Mouse (Mus musculus): ENCODE results near the gene Prss28. TPM values are rescaled to one million over a fixed set of nuclear protein-coding genes. Genes with fewer than 3 reads are reported as not detected.

Gene Prss28
- polyA plus RNA-seq, 1 experiment = not detected

GRCm38 (mm10) chr17:25282133-25282532, 26.3 kb upstream of the Prss28 start:
- Histone ChIP-seq H3K4me3 (ENCODE audit: insufficient read depth, low read length) (no peak overlapping the region), H3K4me1 (ENCODE audit: control insufficient read depth, insufficient read depth, low read length) (no peaks in the 10 kb centered on the region), H3K27ac (ENCODE audit: insufficient read depth, low read length) (no peak overlapping the region)
- no peak for TF ChIP-seq POLR2A (IDR thresholded peaks at IDR 0.05; ENCODE audit: extremely low read depth, insufficient read depth, low read length)
- no peak for TF ChIP-seq CTCF (IDR thresholded peaks at IDR 0.05; ENCODE audit: extremely low read depth, insufficient read depth, low read length)

- no peak overlapping the region for H3K27ac ChIP-seq (ENCODE audit: insufficient read depth, low read length)
- no peak overlapping the region for H3K4me3 ChIP-seq (ENCODE audit: insufficient read depth, low read length)
- no peaks in the 10 kb centered on the region for H3K4me1 ChIP-seq (ENCODE audit: control insufficient read depth, insufficient read depth, low read length)
- TF ChIP-seq CTCF (IDR thresholded peaks at IDR 0.05; ENCODE audit: extremely low read depth, insufficient read depth, low read length) = peak; percentile 91
- no peak for TF ChIP-seq POLR2A (IDR thresholded peaks at IDR 0.05; ENCODE audit: extremely low read depth, insufficient read depth, low read length)
These were observed 23.4 kb upstream of the Prss28 start for GRCm38 (mm10) chr17:25285033-25285432.

DNA sequence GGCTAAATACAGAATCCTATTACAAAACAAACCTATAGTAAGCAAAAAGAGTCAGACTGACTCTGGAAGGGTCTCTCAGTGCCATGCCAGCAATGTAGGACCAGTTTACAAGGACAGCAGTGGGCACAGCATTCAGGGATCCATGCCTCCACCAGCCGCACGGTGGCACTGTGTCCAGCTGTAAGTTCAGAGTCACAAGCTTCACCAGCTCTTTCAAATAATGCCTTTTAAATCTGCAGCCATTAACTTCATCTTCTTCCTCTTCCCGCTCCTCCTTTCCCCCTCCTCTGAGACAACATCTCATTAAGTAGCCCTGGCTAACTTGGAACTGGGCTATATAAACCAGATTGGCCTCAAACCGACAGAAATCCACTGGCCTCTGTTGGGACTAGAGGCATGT, 19.6 kb upstream of the Prss28 start:
- TF ChIP-seq CTCF (IDR thresholded peaks at IDR 0.05; ENCODE audit: extremely low read depth, insufficient read depth, low read length) = peak; percentile 80
- no peak for TF ChIP-seq POLR2A (IDR thresholded peaks at IDR 0.05; ENCODE audit: extremely low read depth, insufficient read depth, low read length)
- Histone ChIP-seq H3K4me3 (ENCODE audit: insufficient read depth, low read length) (no peak overlapping the region), H3K27ac (ENCODE audit: insufficient read depth, low read length) (no peak overlapping the region), H3K4me1 (ENCODE audit: control insufficient read depth, insufficient read depth, low read length) (no peaks in the 10 kb centered on the region)

GRCm38 (mm10) chr17:25290411-25290810, 18.0 kb upstream of the Prss28 start:
- H3K4me1 ChIP-seq (ENCODE audit: control insufficient read depth, insufficient read depth, low read length) = no peaks in the 10 kb centered on the region
- H3K4me3 ChIP-seq (ENCODE audit: insufficient read depth, low read length) = no peak overlapping the region
- H3K27ac ChIP-seq (ENCODE audit: insufficient read depth, low read length) = no peak overlapping the region
- TF ChIP-seq CTCF (IDR thresholded peaks at IDR 0.05; ENCODE audit: extremely low read depth, insufficient read depth, low read length) = no peak
- TF ChIP-seq POLR2A (IDR thresholded peaks at IDR 0.05; ENCODE audit: extremely low read depth, insufficient read depth, low read length) = no peak

GRCm38 (mm10) chr17:25293495-25293894, 15.0 kb upstream of the Prss28 start:
- Histone ChIP-seq H3K27ac (ENCODE audit: insufficient read depth, low read length) (no peak overlapping the region), H3K4me1 (ENCODE audit: control insufficient read depth, insufficient read depth, low read length) (no peaks in the 10 kb centered on the region), H3K4me3 (ENCODE audit: insufficient read depth, low read length) (no peak overlapping the region)
- TF ChIP-seq POLR2A (IDR thresholded peaks at IDR 0.05; ENCODE audit: extremely low read depth, insufficient read depth, low read length) = no peak

- TF ChIP-seq POLR2A (IDR thresholded peaks at IDR 0.05; ENCODE audit: extremely low read depth, insufficient read depth, low read length) (no peak), CTCF (IDR thresholded peaks at IDR 0.05; ENCODE audit: extremely low read depth, insufficient read depth, low read length) (no peak)
- no peak overlapping the region for H3K27ac ChIP-seq (ENCODE audit: insufficient read depth, low read length)
- H3K4me1 ChIP-seq (ENCODE audit: control insufficient read depth, insufficient read depth, low read length) = no peaks in the 10 kb centered on the region
- no peak overlapping the region for H3K4me3 ChIP-seq (ENCODE audit: insufficient read depth, low read length)
These were observed 14.3 kb upstream of the Prss28 start for GRCm38 (mm10) chr17:25294111-25294510.

DNA sequence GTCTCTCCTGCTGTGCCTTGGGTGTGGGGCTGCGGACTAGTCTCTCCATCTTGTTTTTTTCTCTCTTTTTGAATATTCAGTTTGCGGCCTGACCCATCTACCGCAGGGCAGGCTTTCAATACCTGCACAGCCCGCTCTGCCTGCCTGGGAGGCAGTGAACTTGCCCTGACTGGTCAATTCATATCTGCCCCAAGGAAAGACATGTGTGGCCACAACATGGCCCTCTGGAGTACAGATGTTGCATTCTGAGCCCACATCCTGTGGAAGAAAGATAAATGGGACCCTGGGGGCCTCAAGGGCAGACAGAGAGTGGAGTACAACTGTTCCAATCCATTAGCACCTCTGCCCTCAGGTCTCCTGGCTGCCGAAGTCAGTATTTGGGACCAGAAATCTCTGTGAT, 10.4 kb upstream of the Prss28 start, which contains the start of gene Prss34:
Prss34 (plus strand) TSS at position 301 of the 400 bp plus-strand sequence.
- H3K4me1 ChIP-seq (ENCODE audit: control insufficient read depth, insufficient read depth, low read length) = no peaks in the 10 kb centered on the region
- H3K4me3 ChIP-seq (ENCODE audit: insufficient read depth, low read length) = no peak within 1 kb of the TSS
- no peak for TF ChIP-seq CTCF (IDR thresholded peaks at IDR 0.05; ENCODE audit: extremely low read depth, insufficient read depth, low read length)
- TF ChIP-seq POLR2A (IDR thresholded peaks at IDR 0.05; ENCODE audit: extremely low read depth, insufficient read depth, low read length) = no peak
- no peak within 1 kb of the TSS for H3K27ac ChIP-seq (ENCODE audit: insufficient read depth, low read length)

GRCm38 (mm10) chr17:25318354-25318753, 9.9 kb downstream of the Prss28 start, which contains the start of gene Prss29:
Gene Prss29 (plus strand): TSS chr17:25318654.
- H3K4me1 ChIP-seq (ENCODE audit: control insufficient read depth, insufficient read depth, low read length) = no peaks in the 10 kb centered on the region
- no peak for TF ChIP-seq CTCF (IDR thresholded peaks at IDR 0.05; ENCODE audit: extremely low read depth, insufficient read depth, low read length)
- no peak for TF ChIP-seq POLR2A (IDR thresholded peaks at IDR 0.05; ENCODE audit: extremely low read depth, insufficient read depth, low read length)
- no peak within 1 kb of the TSS for H3K27ac ChIP-seq (ENCODE audit: insufficient read depth, low read length)
- H3K4me3 ChIP-seq (ENCODE audit: insufficient read depth, low read length) = no peak within 1 kb of the TSS

- Histone ChIP-seq H3K4me3 (ENCODE audit: insufficient read depth, low read length) (no peak overlapping the region), H3K27ac (ENCODE audit: insufficient read depth, low read length) (no peak overlapping the region), H3K4me1 (ENCODE audit: control insufficient read depth, insufficient read depth, low read length) (no peaks in the 10 kb centered on the region)
- TF ChIP-seq CTCF (IDR thresholded peaks at IDR 0.05; ENCODE audit: extremely low read depth, insufficient read depth, low read length) (no peak), POLR2A (IDR thresholded peaks at IDR 0.05; ENCODE audit: extremely low read depth, insufficient read depth, low read length) (no peak)
These were observed 12.4 kb downstream of the Prss28 start for GRCm38 (mm10) chr17:25320819-25321218.

DNA sequence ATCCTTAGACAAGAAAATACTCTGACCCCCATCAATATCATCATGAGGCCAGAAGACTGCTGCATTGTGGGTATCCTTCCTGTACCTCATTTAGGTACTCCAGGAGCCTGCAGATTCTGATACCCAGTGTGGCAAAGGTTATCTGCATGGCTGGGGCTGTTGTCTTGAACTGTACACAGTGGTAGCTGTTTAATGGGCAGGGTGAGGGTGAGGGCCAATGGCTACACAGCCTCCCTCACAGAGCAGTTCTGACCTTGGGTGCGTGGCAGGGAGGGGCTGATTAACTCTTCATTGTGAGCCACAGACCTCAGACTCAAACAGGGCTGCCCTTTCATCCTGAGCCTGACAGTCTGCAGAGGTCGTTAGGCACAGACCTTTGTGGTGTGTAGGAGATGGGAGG, 14.5 kb downstream of the Prss28 start:
- Histone ChIP-seq H3K4me3 (ENCODE audit: insufficient read depth, low read length) (no peak overlapping the region), H3K27ac (ENCODE audit: insufficient read depth, low read length) (no peak overlapping the region), H3K4me1 (ENCODE audit: control insufficient read depth, insufficient read depth, low read length) (no peaks in the 10 kb centered on the region)
- TF ChIP-seq POLR2A (IDR thresholded peaks at IDR 0.05; ENCODE audit: extremely low read depth, insufficient read depth, low read length) = no peak

DNA sequence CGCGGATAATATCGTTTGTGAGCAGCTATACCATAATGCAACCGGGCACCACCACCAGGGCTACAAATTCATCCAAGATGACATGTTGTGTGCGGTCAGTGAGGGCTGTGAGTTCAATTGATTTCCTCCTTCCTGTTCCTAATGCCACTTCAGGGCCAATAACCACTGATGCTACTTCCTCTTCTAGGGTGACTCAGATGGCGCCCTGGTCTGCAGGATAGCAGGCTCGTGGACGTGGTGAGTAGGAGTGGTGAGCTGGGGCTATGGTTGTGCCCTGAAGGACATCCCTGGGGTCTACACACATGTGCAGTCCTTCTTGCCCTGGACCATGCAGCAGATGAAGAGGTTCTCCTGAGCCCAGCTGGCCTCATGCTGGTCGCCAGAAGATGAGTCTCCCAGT, 23.9 kb downstream of the Prss28 start:
- no peak for TF ChIP-seq POLR2A (IDR thresholded peaks at IDR 0.05; ENCODE audit: extremely low read depth, insufficient read depth, low read length)
- H3K4me1 ChIP-seq (ENCODE audit: control insufficient read depth, insufficient read depth, low read length) = no peaks in the 10 kb centered on the region

More for the DNA sequence above, 23.9 kb downstream of the Prss28 start:
- H3K27ac ChIP-seq (ENCODE audit: insufficient read depth, low read length) = no peak overlapping the region
- H3K4me3 ChIP-seq (ENCODE audit: insufficient read depth, low read length) = no peak overlapping the region

Data from cortical plate, adult 2 months (tissue).